Mouse (Mus musculus) gastrocnemius, adult 18-20 months (tissue): ENCODE measurements at regions not wholly inside any gene's neighbourhood (a gene's known extent, or its start where the extent isn't known, plus 50 kb on each side); places are given as distances from the start of the nearest gene placed in this dataset.
A peak's percentile ranks its signal among the peaks of the same experiment; 100 is the strongest.

Experiments
- DNase-seq: peaks from one replicate; pipeline ENCODE4 v3.0.0; 2021; ENCODE audit warnings: low spot score

DNA sequence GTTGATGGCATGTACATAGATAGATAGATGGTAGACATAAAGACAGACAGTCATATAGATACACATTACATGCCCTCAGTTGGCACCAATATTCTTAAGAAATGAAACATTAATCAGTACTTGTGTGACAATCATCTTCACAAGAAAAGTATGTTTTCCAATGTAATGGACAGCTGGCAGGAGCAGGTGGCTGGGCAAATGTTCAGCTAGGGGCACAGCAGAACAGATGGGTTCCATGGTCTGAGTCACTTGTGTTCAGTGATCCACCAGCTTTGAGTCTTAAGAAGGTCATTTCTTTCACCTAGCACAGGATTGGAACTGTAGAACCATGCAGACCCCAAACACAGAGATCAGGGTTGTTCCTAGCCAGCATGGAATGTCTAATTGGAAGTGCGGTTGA, 2631.2 kb upstream of the 5930422O12Rik start:
- no peak for DNase-seq

DNA sequence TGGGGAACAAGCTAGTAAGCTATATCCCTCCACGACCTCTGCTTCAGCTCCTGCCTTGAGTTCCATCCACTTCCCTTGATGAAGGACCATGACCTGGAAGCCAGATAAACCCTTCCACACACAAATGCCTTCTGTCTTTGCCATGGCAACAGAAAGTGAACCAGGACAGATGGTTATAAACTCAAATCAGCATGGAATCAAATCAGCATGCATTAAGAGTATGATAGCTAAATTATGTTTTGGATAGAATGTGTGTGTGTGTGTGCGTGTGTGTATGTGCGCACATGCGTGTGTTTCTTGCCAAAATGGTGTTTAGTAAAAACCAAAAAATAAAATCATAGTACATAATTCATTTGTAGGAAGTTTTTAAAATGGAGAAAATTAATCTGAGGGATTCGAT, 2611.5 kb upstream of the 5930422O12Rik start:
- no peak for DNase-seq

DNA sequence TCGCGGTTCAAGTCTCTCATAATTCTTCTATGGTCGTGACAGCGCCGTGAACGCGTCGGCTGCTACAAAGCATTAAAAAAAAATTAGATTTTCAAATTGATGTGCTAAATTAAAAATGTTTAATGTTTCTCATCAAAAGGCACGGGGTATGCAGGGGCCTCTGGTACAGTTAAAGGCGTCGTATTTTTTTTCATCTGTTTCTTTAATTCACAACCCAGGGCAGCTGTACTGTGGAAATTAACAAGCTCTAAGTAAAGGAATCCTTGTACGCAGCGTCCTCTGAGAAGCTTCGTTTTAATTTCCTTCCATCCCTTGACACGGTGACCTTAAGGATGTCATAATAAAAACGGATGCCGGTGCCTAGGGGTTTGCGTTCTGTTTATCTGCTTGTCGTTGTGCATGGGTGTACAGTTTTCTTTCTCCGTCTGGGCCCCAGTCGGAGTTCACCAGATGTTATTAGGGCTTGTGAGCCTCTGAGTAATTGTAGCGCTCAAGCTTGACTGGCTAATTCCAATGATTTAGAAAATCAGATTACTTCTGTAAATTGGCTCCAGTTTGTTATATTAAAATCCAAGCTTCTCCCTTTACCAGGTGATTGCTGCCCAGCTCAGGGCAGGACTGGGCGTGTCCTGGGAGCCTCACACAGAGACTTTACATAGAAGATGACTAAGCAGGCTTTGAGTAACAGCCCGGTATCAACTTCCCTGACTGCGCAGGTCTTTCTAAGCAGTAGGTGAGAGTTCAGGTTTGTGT, 2605.5 kb upstream of the 5930422O12Rik start:
- DNase-seq, result no peak

DNA sequence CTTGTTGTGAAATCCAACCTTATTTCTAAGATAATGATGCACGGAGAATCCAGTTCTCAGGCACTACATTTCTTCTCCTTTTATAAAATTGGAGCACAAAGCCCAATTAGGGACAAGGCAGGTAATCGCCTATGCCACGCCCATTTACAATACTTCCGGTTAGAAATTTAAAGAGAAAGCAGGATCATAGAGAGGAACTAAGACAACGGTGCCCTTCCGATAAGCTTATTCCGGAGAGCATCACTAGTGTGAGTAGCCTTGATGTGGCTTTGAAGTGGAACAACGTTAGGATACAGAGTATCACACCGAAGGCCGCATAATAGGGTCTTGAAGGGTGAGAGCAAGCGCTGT, 2604.9 kb upstream of the 5930422O12Rik start:
- DNase-seq, result no peak

DNA sequence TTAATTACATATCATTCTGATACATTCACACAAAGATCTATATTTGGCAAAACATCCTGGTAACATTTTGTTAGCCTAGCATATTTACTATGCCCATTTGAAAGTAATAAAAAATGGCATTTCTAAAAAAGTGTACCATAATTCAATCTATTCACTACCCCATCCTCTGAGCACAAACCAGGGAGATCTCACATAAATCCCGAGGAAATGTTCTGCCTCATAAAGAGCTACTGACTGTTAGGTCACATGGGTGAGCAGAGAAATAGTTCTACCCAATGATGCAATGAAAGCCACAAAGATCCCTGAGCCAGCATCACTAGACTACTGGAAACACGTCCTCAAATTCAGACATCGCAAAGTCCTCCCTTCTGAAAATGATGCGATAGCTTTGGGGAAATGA, 2602.5 kb upstream of the 5930422O12Rik start:
- no peak for DNase-seq

DNA sequence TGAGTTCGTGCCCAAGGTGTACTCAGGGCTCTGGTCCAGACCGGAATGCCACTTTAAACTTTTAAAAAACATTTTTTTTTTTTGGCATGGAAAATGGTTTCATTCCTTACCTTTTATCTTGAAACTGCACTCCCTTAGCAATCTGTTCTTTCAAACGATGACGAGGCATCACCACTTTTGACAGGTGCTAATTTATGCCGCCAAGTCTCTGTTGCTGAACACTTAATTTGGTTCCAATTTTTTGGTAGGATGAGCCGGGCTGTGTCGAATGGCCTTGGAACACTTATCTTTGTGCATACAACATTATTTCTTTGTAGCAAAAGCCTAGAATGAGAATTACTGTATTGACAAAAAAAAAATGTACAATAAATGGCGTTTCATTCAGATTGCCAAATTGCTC, 2590.5 kb upstream of the 5930422O12Rik start:
- DNase-seq, result no peak

- peak; percentile 50 for DNase-seq
Measured at GRCm38 (mm10) chr8:30840064-30840463, 2588.4 kb upstream of the 5930422O12Rik start.

DNA sequence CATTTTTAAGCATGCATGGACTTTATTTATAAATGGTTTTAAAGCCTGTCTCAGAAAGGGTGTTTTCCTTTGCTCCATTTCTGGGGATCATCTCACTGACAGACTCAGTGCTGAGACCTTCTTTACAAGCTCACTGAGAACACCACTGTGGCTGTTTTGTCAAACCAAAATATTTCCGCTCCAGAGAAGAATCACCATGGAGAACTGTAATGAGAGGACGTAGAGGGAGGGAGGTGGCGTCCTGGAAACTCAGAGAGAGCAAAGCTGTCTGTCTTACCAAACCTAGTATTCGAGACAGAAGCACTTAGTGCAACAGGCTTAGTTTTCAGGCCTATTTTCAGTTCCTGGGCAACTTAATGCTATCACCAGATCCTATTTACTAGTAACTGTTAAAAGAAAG, 2565.5 kb upstream of the 5930422O12Rik start:
- DNase-seq, result no peak

- DNase-seq, result no peak
Measured at GRCm38 (mm10) chr8:30906044-30906695, 2522.3 kb upstream of the 5930422O12Rik start.

DNA sequence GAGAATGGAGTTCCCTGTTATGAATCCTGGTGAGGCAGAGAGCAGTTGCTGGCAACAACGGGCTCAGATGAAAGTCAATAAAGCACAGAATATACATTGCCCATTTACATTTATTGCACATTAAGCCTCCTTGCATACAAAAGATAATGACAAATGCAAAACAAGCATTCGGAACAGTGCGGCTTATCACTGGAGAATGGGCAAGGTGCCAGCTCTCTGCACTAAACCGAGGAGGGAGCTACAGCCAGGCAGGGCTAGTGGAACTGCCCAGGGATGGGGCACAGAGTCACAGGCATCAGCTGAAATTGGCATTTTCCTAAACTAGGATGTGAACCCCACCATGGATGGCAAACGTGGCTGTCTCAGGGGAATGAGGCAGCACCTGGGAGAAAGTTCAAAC, 2514.8 kb upstream of the 5930422O12Rik start:
- no peak for DNase-seq

DNA sequence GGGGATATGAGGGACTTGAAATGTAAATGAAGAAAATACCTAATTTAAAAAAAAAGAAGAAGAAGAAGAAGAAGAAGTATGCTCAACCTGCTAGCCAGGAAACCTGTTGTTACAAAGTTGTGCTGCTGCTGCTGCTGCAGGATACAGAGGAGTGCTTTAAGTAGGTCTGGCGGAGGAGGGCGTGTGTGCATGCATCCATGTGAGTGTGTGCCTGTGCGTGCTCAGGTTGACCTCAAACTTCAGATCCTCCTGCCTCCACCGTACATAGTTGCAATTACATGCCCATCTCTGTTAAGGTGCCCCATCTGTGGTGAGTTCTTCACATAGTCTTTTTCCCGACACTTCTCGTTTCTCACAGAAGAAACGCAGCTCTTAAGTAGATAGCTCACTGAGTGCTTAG, 2513.4 kb upstream of the 5930422O12Rik start:
- DNase-seq, result no peak

DNA sequence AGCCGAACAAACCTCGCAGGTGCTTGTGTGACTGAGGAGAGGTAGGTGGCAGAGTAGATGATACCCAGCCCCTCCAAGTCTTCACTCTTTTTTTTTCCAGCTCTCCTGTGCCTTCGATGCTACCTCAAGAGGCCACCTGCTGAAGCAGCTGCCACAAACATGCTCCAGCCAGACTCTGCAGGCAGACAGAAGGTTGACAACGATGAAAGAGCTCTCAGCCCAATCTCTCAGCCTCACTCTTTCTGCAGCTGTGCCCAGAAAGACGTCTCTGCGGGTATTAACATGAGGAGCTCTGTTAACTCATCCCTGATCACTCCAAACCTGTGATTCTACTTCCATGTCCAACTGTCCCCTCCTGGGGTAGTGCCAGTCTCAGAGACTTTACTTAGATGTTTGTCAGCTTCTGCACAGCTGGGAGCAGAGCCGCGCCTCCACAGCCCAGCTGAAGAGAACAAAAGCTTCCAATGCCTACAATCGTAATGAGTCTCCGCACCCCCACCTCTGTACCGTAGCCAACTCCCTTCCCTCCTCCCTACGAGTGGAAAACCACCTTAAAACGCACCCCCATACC, 2512.8 kb upstream of the 5930422O12Rik start:
- DNase-seq, result no peak

DNA sequence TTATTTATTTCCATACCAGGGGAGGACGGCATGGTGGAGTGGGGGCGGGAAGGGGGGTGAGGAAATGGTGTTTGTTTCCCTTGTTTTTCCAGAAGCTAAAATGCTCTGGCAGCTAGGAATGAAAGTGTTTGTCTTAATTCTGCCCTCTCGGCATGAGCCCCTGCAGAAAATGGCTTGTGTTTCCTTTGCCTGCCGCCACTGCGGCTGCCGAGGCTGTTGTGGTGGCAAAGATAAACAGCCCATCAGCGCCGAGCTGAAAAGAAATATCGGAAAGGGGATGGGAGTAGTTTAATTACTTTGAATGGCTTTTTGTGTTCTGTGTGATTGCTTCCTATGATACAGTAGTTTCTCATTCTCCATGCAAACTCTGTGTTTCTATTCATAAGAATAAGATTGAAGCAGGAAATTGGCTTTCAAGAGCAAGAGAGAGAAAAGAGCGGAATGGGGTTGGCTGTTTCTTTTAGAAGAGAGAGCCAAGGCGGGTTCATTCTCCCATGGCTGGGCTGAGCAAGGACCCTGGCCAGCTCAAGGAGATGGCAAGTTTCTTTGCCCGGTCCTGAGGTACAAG, 2512.2 kb upstream of the 5930422O12Rik start:
- DNase-seq, result no peak

- DNase-seq, result no peak
Measured at GRCm38 (mm10) chr8:30921451-30921850, 2507.1 kb upstream of the 5930422O12Rik start.

DNA sequence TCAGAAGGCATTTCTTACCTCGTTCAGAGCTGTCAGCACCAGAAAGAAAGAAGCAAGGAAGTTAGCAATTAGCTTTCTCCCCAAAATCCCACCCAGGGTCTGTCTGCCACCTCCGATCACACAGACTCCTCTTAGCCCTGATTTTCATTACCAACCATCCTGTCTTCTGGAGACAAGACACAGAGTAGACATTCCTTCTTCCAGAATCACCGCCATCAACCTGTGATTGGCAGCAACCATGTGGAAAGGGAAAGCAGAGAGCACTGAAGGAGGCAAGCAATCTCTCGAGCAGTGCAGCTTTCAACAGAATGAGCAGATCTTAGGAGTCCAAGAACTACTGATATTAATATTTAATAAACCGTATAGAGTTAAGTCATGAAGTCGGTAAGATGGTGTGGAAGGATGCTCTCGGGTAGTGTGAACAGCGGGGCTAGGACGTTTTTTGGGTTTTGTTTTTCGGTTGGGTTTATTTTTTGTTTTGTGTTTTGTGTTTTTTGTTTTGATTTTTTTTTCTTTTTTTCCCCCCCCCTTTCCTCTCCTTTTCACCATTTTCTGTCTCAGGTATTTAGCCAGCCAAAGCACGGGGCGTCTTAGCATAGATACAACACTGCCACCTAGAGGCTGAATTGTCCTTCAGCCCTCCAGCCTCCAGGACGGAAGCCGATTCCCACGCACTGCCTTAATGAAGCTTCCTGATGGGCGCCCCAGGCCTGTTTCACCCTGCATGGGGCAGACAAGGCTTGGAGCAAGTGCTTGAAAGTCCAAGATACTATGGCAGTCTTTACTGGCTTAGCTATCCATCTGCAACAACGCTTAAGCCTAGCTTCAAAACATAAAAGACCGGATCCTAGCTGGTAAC, 2505.0 kb upstream of the 5930422O12Rik start:
- peak; percentile 21 for DNase-seq

GRCm38 (mm10) chr8:30924160-30924534, 2504.4 kb upstream of the 5930422O12Rik start:
- DNase-seq, result no peak

DNA sequence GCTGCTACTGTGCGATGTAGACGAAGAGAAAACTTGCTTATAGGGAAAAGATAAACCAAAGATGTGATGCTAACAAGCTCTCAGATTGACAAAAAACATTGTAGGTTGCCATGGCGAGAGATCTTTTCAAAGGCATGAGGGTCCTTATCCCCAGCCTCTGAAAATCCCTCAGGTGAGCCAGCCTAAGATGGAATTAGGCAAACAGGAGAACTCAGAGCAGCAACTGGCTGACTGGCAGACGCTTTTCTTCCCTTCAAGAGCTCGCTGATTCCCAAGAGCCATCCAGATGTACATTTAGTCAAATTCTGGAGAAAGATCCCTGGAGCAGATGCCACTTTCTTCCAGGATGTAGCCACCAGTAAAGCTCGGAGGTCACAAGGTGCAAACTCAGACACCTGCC, 2503.9 kb upstream of the 5930422O12Rik start:
- DNase-seq, result no peak

DNA sequence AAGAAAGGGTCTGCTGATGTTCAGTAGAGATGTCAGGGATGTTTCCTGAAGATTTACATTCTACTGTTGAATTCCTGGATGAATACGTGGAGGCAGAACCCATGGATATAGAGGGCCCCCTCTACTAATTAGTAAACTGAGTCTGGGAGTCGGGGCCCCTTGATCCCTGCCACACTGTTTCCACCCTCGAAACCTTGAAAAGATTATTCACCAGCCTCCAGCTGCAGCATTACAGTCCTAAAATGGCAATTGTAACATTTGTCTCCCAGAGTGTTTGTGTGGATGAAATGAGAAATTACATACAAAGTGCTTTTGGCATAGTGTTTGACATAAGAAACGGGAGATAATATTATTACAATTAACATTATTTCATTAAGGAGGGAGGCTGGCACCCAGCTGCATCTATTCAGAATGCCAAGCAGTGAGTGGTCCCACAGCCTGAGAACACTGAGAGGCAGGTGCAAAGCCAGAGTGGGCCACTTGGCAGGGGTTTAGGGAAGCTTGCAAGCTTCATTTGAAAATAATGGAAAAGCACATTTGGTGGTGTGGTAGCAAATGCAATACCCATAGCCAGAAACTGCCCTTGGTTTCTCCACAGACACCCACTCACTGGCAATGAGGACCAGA, 2490.9 kb upstream of the 5930422O12Rik start:
- DNase-seq, result no peak

DNA sequence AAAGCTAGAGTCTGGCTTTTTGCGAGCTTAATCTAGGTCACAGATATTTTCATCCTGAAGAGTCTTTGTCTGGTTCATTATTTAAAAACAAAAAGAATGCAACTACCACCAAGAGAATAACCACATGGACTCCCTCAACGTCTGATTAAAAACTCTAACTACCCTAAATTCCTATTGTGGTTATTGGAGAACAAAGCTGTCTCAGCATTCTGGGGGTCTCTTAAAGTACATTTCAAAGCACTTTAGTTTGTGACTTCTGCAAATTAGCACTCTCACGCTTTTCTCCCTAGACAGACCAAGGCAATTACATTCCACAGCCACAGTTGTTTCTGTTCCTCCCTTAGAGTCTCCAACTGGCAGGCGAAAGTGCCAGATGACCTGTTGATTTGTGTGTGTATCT, 2487.6 kb upstream of the 5930422O12Rik start:
- DNase-seq, result no peak

DNA sequence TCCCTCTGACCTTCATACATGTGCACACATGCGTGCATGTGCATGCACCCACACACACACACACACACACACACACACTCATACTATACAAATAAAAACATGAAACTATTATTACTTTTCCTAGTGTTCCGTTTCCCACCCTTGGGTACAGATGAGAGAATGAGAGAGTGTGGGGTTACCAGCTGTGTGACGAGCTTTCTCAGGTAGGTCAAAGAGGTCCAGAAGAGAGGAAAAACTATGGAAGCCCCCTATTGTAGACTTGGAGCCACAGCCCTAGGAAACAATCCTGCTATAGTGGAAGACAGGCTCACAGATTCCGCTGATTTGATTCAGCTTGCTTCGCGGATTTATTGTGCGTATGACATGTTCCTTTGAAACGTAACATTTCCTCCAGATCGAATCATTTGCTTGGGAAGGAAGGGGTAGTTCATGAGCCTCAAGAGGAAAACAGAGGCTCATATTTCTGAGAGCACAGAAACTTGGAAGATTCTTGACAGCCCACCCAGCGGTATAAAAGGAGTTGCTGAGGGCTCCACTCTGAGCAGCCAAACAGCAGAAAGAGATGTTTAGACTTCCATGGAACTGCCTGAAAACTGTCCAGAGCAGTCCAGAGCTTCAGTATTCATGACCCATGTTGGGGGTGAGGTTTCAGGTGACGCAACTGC, 2486.9 kb upstream of the 5930422O12Rik start:
- no peak for DNase-seq
